Mouse (Mus musculus) adrenal gland, adult 8-10 months (tissue): ENCODE data around the gene Arl5a. TPM values are rescaled to one million over a fixed set of nuclear protein-coding genes. Genes with fewer than 3 reads are reported as not detected.
A peak's percentile ranks its signal among the peaks of the same experiment; 100 is the strongest.

Source experiments
- DNase-seq: peaks from one replicate; pipeline ENCODE4 v3.0.0; 2022
- total RNA-seq, 4 experiments: library from RNA; stranded (reverse); gene quantifications; 2 replicates each; pipeline ENCODE4 v1.2.4; 2022

Gene Arl5a
- 10 to 100 TPM; 39.8 to 62.9 (median 49.8) TPM for total RNA-seq

- DNase-seq = peak; percentile 90
Measured at GRCm38 (mm10) chr2:52424747-52425522, at the start of gene Arl5a. Gene Arl5a, minus strand, starts transcription at chr2:52424901.

GRCm38 (mm10) chr2:52471545-52472291 lies 47.0 kb upstream of the Arl5a start:
- DNase-seq = no peak

- DNase-seq = no peak
Measured at GRCm38 (mm10) chr2:52470044-52470560, 45.4 kb upstream of the Arl5a start.

- DNase-seq = no peak
Measured at GRCm38 (mm10) chr2:52467629-52468028, 42.9 kb upstream of the Arl5a start.

- DNase-seq = no peak
Measured at GRCm38 (mm10) chr2:52461206-52461967, 36.7 kb upstream of the Arl5a start.

- DNase-seq = no peak
Measured at GRCm38 (mm10) chr2:52455606-52456479, 31.1 kb upstream of the Arl5a start.

- DNase-seq = no peak
Measured at GRCm38 (mm10) chr2:52449818-52450217, 25.1 kb upstream of the Arl5a start.

- no peak for DNase-seq
Measured at GRCm38 (mm10) chr2:52448916-52449315, 24.2 kb upstream of the Arl5a start.

- DNase-seq = no peak
Measured at GRCm38 (mm10) chr2:52446648-52447047, 21.9 kb upstream of the Arl5a start.

- DNase-seq = no peak
Measured at GRCm38 (mm10) chr2:52442125-52442524, 17.4 kb upstream of the Arl5a start.

GRCm38 (mm10) chr2:52440420-52441015 lies 15.8 kb upstream of the Arl5a start:
- no peak for DNase-seq

GRCm38 (mm10) chr2:52438437-52438836 lies 13.7 kb upstream of the Arl5a start:
- DNase-seq = no peak

GRCm38 (mm10) chr2:52438013-52438412 lies 13.3 kb upstream of the Arl5a start:
- peak; percentile 86 for DNase-seq

- DNase-seq = no peak
Measured at GRCm38 (mm10) chr2:52435919-52436632, 11.4 kb upstream of the Arl5a start.

GRCm38 (mm10) chr2:52433365-52433764 lies 8.7 kb upstream of the Arl5a start:
- DNase-seq = no peak

- DNase-seq = no peak
Measured at GRCm38 (mm10) chr2:52427383-52427782, 2.7 kb upstream of the Arl5a start.

- DNase-seq = no peak
Measured at GRCm38 (mm10) chr2:52426041-52426440, 1.3 kb upstream of the Arl5a start.

- no peak for DNase-seq
Measured at GRCm38 (mm10) chr2:52425523-52425795, 758 bp upstream of the Arl5a start.

GRCm38 (mm10) chr2:52424248-52424728 lies 413 bp downstream of the Arl5a start:
- peak; percentile 36 for DNase-seq

GRCm38 (mm10) chr2:52423611-52424247 lies 972 bp downstream of the Arl5a start:
- DNase-seq = no peak
